Mouse (Mus musculus) layer of hippocampus, adult 9-10 months (tissue): ENCODE measurements at regions not wholly inside any gene's neighbourhood (a gene's known extent, or its start where the extent isn't known, plus 50 kb on each side); places are given as distances from the start of the nearest gene placed in this dataset.

ENCODE experiments used
- DNase-seq: peaks from one replicate; pipeline ENCODE4 v3.0.0; 2022; ENCODE audit warnings: low spot score

- DNase-seq = peak; percentile 50
Measured at GRCm38 (mm10) chrX:136321692-136322091, 51.6 kb downstream of the Bex3 start.

GRCm38 (mm10) chrX:136365809-136366208, 95.8 kb downstream of the Bex3 start:
- DNase-seq = no peak
